20 mouse cellular contexts compared by ENCODE assay signal in genomic region chr2:172729741-172730140, GRCm38 (mm10).
DNase-seq lines count a peak whose midpoint lies in the region; ATAC-seq lines count a peak whose summit lies in the region.
"Had no signal": no experiment of that assay in that cellular context is flagged by ENCODE, and none has a peak within 500 bp of the region (broad histone marks: within the 10 kb centered on the region; RNA-seq: fewer than 3 reads in every experiment).

No protein-coding gene starts in this region.

- H3K4me3 ChIP-seq in forebrain, embryonic 11.5 days (ENCODE audit: low read depth, low read length) = no peak overlapping the region
- H3K4me3 ChIP-seq in forebrain, embryonic 14.5 days (ENCODE audit: low read depth, low read length) = no peak overlapping the region
- no peak overlapping the region for H3K4me3 ChIP-seq in forebrain, embryonic 13.5 days
- H3K4me3 ChIP-seq in forebrain, embryonic 15.5 days = no peak overlapping the region
- H3K4me3 ChIP-seq: embryonic facial prominence, embryonic 13.5 days; embryonic facial prominence, embryonic 15.5 days; erythroblast, embryonic 14.5 days had no signal

- H3K4me2 ChIP-seq in forebrain, embryonic 11.5 days (ENCODE audit: low read depth, low read length, severe bottlenecking) = no peak overlapping the region
- H3K4me2 ChIP-seq in forebrain, embryonic 14.5 days (ENCODE audit: low read length) = no peak overlapping the region
- H3K4me2 ChIP-seq in forebrain, embryonic 13.5 days = no peak overlapping the region
- H3K4me2 ChIP-seq in forebrain, embryonic 15.5 days (replicated peaks) = no peak overlapping the region
- H3K4me2 ChIP-seq: embryonic facial prominence, embryonic 13.5 days; embryonic facial prominence, embryonic 15.5 days had no signal

- peak overlapping the region; percentile 80; the same call in 1 of the 2 replicates for H3K27ac ChIP-seq in forebrain, embryonic 11.5 days (ENCODE audit: low read depth, low read length)
- H3K27ac ChIP-seq in forebrain, embryonic 14.5 days (ENCODE audit: low read depth, low read length) = no peak overlapping the region
- peak overlapping the region; percentile 68; the same call in 1 of the 2 replicates for H3K27ac ChIP-seq in forebrain, embryonic 13.5 days
- H3K27ac ChIP-seq in forebrain, embryonic 15.5 days (replicated peaks) = no peak overlapping the region
- H3K27ac ChIP-seq: embryonic facial prominence, embryonic 13.5 days; embryonic facial prominence, embryonic 15.5 days had no signal

- 56% methylated on average over 9 of the region's 9 CpGs for WGBS in forebrain, embryonic 11.5 days
- WGBS in forebrain, embryonic 14.5 days = 61% methylated on average over 9 of the region's 9 CpGs
- 60% methylated on average over 9 of the region's 9 CpGs for WGBS in forebrain, embryonic 13.5 days
- WGBS in forebrain, embryonic 15.5 days = 59% methylated on average over 9 of the region's 9 CpGs

- H3K9me3 ChIP-seq in forebrain, embryonic 11.5 days (ENCODE audit: control insufficient read depth, low read length) = no peaks in the 10 kb centered on the region
- H3K9me3 ChIP-seq in forebrain, embryonic 14.5 days (replicated peaks; ENCODE audit: control insufficient read depth, low read length) = no peaks in the 10 kb centered on the region
- H3K9me3 ChIP-seq in forebrain, embryonic 13.5 days (replicated peaks) = no peaks in the 10 kb centered on the region
- no peaks in the 10 kb centered on the region for H3K9me3 ChIP-seq in forebrain, embryonic 15.5 days
- H3K9me3 ChIP-seq: embryonic facial prominence, embryonic 13.5 days; embryonic facial prominence, embryonic 15.5 days had no signal

- H3K9ac ChIP-seq in forebrain, embryonic 11.5 days (ENCODE audit: low read length) = peak overlapping the region; percentile 9; the same call in 1 of the 2 replicates
- no peak overlapping the region for H3K9ac ChIP-seq in forebrain, embryonic 14.5 days (ENCODE audit: low read length)
- H3K9ac ChIP-seq in forebrain, embryonic 13.5 days = no peak overlapping the region
- H3K9ac ChIP-seq in forebrain, embryonic 15.5 days (replicated peaks) = no peak overlapping the region
- H3K9ac ChIP-seq: embryonic facial prominence, embryonic 13.5 days; embryonic facial prominence, embryonic 15.5 days had no signal

- no peaks in the 10 kb centered on the region for H3K36me3 ChIP-seq in forebrain, embryonic 11.5 days (ENCODE audit: control insufficient read depth, insufficient read depth, low read length)
- no peaks in the 10 kb centered on the region for H3K36me3 ChIP-seq in forebrain, embryonic 14.5 days (ENCODE audit: control insufficient read depth, insufficient read depth, low read length)
- no peaks in the 10 kb centered on the region for H3K36me3 ChIP-seq in forebrain, embryonic 13.5 days (ENCODE audit: poor library complexity, severe bottlenecking)
- no peaks in the 10 kb centered on the region for H3K36me3 ChIP-seq in forebrain, embryonic 15.5 days
- H3K36me3 ChIP-seq: embryonic facial prominence, embryonic 13.5 days; embryonic facial prominence, embryonic 15.5 days had no signal

- peaks cover 23% of the 10 kb centered on the region for H3K27me3 ChIP-seq in forebrain, embryonic 11.5 days (ENCODE audit: control insufficient read depth, insufficient read depth, low read length)
- H3K27me3 ChIP-seq in forebrain, embryonic 14.5 days (replicated peaks; ENCODE audit: control insufficient read depth, insufficient read depth, low read length) = peaks cover 18% of the 10 kb centered on the region; the same call in 1 of the 2 replicates
- peaks cover 60% of the 10 kb centered on the region for H3K27me3 ChIP-seq in forebrain, embryonic 13.5 days
- peaks cover 22% of the 10 kb centered on the region; the same call in 1 of the 2 replicates for H3K27me3 ChIP-seq in forebrain, embryonic 15.5 days

- peaks cover 36% of the 10 kb centered on the region for H3K4me1 ChIP-seq in forebrain, embryonic 11.5 days (replicated peaks; ENCODE audit: control insufficient read depth, insufficient read depth, low read length)
- H3K4me1 ChIP-seq in forebrain, embryonic 14.5 days (ENCODE audit: control insufficient read depth, insufficient read depth, low read length) = peaks cover 27% of the 10 kb centered on the region
- H3K4me1 ChIP-seq in forebrain, embryonic 13.5 days = peaks cover 71% of the 10 kb centered on the region
- peaks cover 58% of the 10 kb centered on the region for H3K4me1 ChIP-seq in forebrain, embryonic 15.5 days

- DNase-seq in forebrain, embryonic 11.5 days (ENCODE audit: low spot score) = no peak
- DNase-seq in forebrain, embryonic 14.5 days (ENCODE audit: low spot score) = no peak
- DNase-seq in retina, embryonic 14.5 days (ENCODE audit: low spot score) = peak; percentile 52
- no peak for DNase-seq in gastrocnemius, adult 8-10 months (ENCODE audit: low spot score in 2 of 2)
- DNase-seq in testis, postnatal 14 days (ENCODE audit: low spot score) = no peak
- DNase-seq: adrenal gland, adult 2 months; adrenal gland, postnatal 10 days; adrenal gland, postnatal 25 days; cerebellum, adult 11 months; cerebellum, adult 18-20 months; cerebellum, adult 8-10 months; cerebellum, adult 9-11 months; cerebellum, postnatal 14 days; cerebellum, postnatal 36 days; embryo, embryonic 11 days had no signal

- ATAC-seq in forebrain, embryonic 11.5 days (replicated peaks; ENCODE audit: low FRiP score) = no peak
- ATAC-seq in forebrain, embryonic 14.5 days = no peak
- ATAC-seq in forebrain, embryonic 13.5 days = no peak
- ATAC-seq in forebrain, embryonic 15.5 days (replicated peaks) = no peak

Comparison
In these comparisons a context has a peak if more than half of its experiments do, and no peak if none do; other contexts are left out.
1. H3K27ac ChIP-seq: peak in forebrain, embryonic 11.5 days (single experiment) and forebrain, embryonic 13.5 days (single experiment); none in forebrain, embryonic 14.5 days (single experiment) and forebrain, embryonic 15.5 days (single experiment).